Mouse (Mus musculus) lung, postnatal 0 days (tissue): ENCODE measurements around the gene Olfr805.

Experiments used
- CTCF ChIP-seq: IDR thresholded peaks from 2 replicates; pipeline ENCODE4 v1.5.1; 2016; ENCODE audit warnings: antibody characterized with exemption, mild to moderate bottlenecking
- EP300 ChIP-seq: IDR thresholded peaks from 2 replicates; pipeline ENCODE4 v1.6.1; 2016; ENCODE audit warnings: antibody characterized with exemption, mild to moderate bottlenecking, control low read depth

DNA sequence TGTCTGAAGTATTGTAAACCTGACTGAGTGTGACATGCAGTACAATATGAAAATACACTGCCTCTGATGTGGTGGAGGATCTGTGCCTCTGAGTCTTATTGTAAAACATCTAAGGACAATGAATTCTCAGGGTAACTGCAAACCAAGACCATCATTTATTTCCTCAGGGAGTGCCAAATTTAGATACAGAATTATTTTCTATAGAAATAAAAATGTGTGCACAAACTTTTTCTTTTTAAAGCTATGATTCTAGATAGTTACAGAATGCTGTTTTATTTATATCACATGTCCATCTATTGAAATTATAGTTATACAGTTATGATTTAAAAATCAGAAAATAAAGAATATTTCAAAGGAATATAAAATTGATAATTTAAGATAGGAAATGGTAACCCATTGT, 12.6 kb upstream of the Olfr805 start, which contains the start of gene Olfr806:
- TF ChIP-seq CTCF (no peak), EP300 (no peak)
